Comparison of ENCODE assay signal across 8 mouse cellular contexts in genomic region chr15:88827466-88827865, GRCm38 (mm10).
"Had no signal": no experiment of that assay in that cellular context is flagged by ENCODE, and none has a peak within 500 bp of the region (broad histone marks: within the 10 kb centered on the region; RNA-seq: fewer than 3 reads in every experiment).

No protein-coding gene starts in this region.

- H3K4me1 ChIP-seq: midbrain, embryonic 13.5 days had no signal

- H3K4me3 ChIP-seq: kidney, embryonic 15.5 days; left cerebral cortex, adult 2 months; midbrain, embryonic 13.5 days had no signal

- H3K9me3 ChIP-seq: kidney, embryonic 15.5 days; midbrain, embryonic 13.5 days had no signal

- H3K27me3 ChIP-seq: kidney, embryonic 15.5 days; midbrain, embryonic 13.5 days had no signal

- H3K9ac ChIP-seq: kidney, embryonic 15.5 days; liver, embryonic 14.5 days; liver, postnatal 0 days; lung, embryonic 14.5 days had no signal

- H3K27ac ChIP-seq: kidney, embryonic 15.5 days; left cerebral cortex, adult 2 months; liver, embryonic 14.5 days; macrophage; midbrain, embryonic 13.5 days; stomach, postnatal 0 days had no signal

- H3K4me2 ChIP-seq: kidney, embryonic 15.5 days; lung, embryonic 14.5 days; midbrain, embryonic 13.5 days had no signal
